Mouse (Mus musculus) MEL (cell line): ENCODE data around the gene Plekhm3. TPM values are rescaled to one million over a fixed set of nuclear protein-coding genes. Genes with fewer than 3 reads are reported as not detected.

Experiments used
- DNase-seq: peaks from one replicate; pipeline ENCODE4 v3.0.0; 2011; ENCODE audit warnings: low read depth, low spot score
- H3K27ac ChIP-seq: 2 replicates; pipeline ENCODE4 v1.5.1; 2012; ENCODE audit warnings: low read depth, mild to moderate bottlenecking, control low read depth, low read length, moderate library complexity; ENCODE audit not compliant: control insufficient read depth
- H3K27me3 ChIP-seq, 2 experiments: fragments of 150-350 bp in 1 of 2; sonication (generic) in 1 of 2; 2 replicates each; pipeline ENCODE4 v1.6.1; 2012; ENCODE audit warnings: low read length in 2 of 2, mild to moderate bottlenecking in 2 of 2, improper control_type of control experiment in 1 of 2, moderate library complexity in 1 of 2; ENCODE audit not compliant: insufficient read depth in 2 of 2, control insufficient read depth in 1 of 2
- H3K36me3 ChIP-seq, 2 experiments: 2 replicates each; pipeline ENCODE4 v1.6.1; 2012 to 2014; ENCODE audit warnings: low read length in 2 of 2, improper control_type of control experiment in 1 of 2, inconsistent platforms in 1 of 2, mild to moderate bottlenecking in 1 of 2; ENCODE audit not compliant: insufficient read depth in 2 of 2, control insufficient read depth in 1 of 2
- H3K4me1 ChIP-seq, 2 experiments: fragments of 150-350 bp in 1 of 2; sonication (generic) in 1 of 2; 2 replicates each; pipeline ENCODE4 v1.6.1; 2012; ENCODE audit warnings: low read length in 2 of 2, improper control_type of control experiment in 1 of 2, mild to moderate bottlenecking in 1 of 2; ENCODE audit not compliant: insufficient read depth in 2 of 2, control insufficient read depth in 1 of 2
- H3K4me3 ChIP-seq, 2 experiments: fragments of 150-350 bp in 1 of 2; sonication (generic) in 1 of 2; 2 replicates each; pipeline ENCODE4 v1.5.1; 2012; ENCODE audit warnings: low read depth in 2 of 2, low read length in 2 of 2, mild to moderate bottlenecking in 2 of 2, moderate library complexity in 2 of 2, control low read depth in 1 of 2, improper control_type of control experiment in 1 of 2; ENCODE audit not compliant: control insufficient read depth in 1 of 2, insufficient read depth in 1 of 2
- H3K79me2 ChIP-seq: 2 replicates; pipeline ENCODE4 v1.6.1; 2012; ENCODE audit warnings: mild to moderate bottlenecking, low read length, moderate library complexity; ENCODE audit not compliant: control insufficient read depth, poor library complexity, insufficient read depth
- H3K9ac ChIP-seq: 2 replicates; pipeline ENCODE4 v1.6.1; 2012; ENCODE audit warnings: low read depth, mild to moderate bottlenecking, control low read depth, low read length, moderate library complexity; ENCODE audit not compliant: control insufficient read depth, poor library complexity, severe bottlenecking
- H3K9me3 ChIP-seq: fragments of 150-350 bp; sonication (generic); replicated peaks from 2 replicates; pipeline ENCODE4 v1.6.1; 2012; ENCODE audit warnings: mild to moderate bottlenecking, low read length, improper control_type of control experiment, moderate library complexity; ENCODE audit not compliant: insufficient read depth
- BHLHE40 ChIP-seq: IDR thresholded peaks from 2 replicates; pipeline ENCODE4 v1.6.1; 2012; ENCODE audit warnings: low read depth, mild to moderate bottlenecking, inconsistent platforms, low read length, improper control_type of control experiment, borderline replicate concordance
- CHD1 ChIP-seq: IDR thresholded peaks from 2 replicates; pipeline ENCODE4 v1.6.1; 2012; ENCODE audit warnings: low read depth, mild to moderate bottlenecking, inconsistent platforms, low read length, improper control_type of control experiment
- CHD2 ChIP-seq: IDR thresholded peaks from 2 replicates; pipeline ENCODE4 v1.6.1; 2011; ENCODE audit warnings: low read length, improper control_type of control experiment
- ELF1 ChIP-seq: IDR thresholded peaks from 2 replicates; pipeline ENCODE4 v1.6.1; 2014; ENCODE audit warnings: low read depth, mild to moderate bottlenecking, inconsistent platforms, low read length, improper control_type of control experiment, moderate library complexity
- GATA1 ChIP-seq: IDR thresholded peaks from 2 replicates; pipeline ENCODE4 v1.6.1; 2011; ENCODE audit warnings: low read depth, low read length, improper control_type of control experiment
- MAZ ChIP-seq: IDR thresholded peaks from 2 replicates; pipeline ENCODE4 v1.6.1; 2012; ENCODE audit warnings: low read depth, mild to moderate bottlenecking, inconsistent platforms, low read length, improper control_type of control experiment
- MXI1 ChIP-seq: IDR thresholded peaks from 2 replicates; pipeline ENCODE4 v1.6.1; 2011; ENCODE audit warnings: mild to moderate bottlenecking, low read depth, low read length, improper control_type of control experiment
- MYC ChIP-seq: IDR thresholded peaks from 2 replicates; pipeline ENCODE4 v1.6.1; 2011; ENCODE audit warnings: low read depth, mild to moderate bottlenecking, low read length, improper control_type of control experiment, moderate library complexity
- POLR2AphosphoS2 ChIP-seq: IDR thresholded peaks from 2 replicates; pipeline ENCODE4 v1.6.1; 2011; ENCODE audit warnings: low read length, improper control_type of control experiment
- RCOR1 ChIP-seq: IDR thresholded peaks from 2 replicates; pipeline ENCODE4 v1.6.1; 2012; ENCODE audit warnings: low read depth, mild to moderate bottlenecking, inconsistent platforms, low read length, improper control_type of control experiment
- SIN3A ChIP-seq: IDR thresholded peaks from 2 replicates; pipeline ENCODE4 v1.6.1; 2012; ENCODE audit warnings: low read length, improper control_type of control experiment, inconsistent platforms
- TAL1 ChIP-seq: IDR thresholded peaks from 2 replicates; pipeline ENCODE4 v1.6.1; 2012; ENCODE audit warnings: mild to moderate bottlenecking, inconsistent platforms, low read length, moderate library complexity, mixed read lengths
- TCF12 ChIP-seq: IDR thresholded peaks from 2 replicates; pipeline ENCODE4 v1.6.1; 2014; ENCODE audit warnings: low read depth, mild to moderate bottlenecking, inconsistent platforms, low read length, improper control_type of control experiment, moderate library complexity
- polyA plus RNA-seq, 2 experiments: library from polyadenylated mRNA; stranded (reverse) in 1 of 2; unstranded in 1 of 2; fragments of >175 nt in 1 of 2; fragments of >200 nt in 1 of 2; gene quantifications; 2 replicates each; pipeline versions ENCODE4 v1.2.1 to v1.2.4; 2012; ENCODE audit warnings: low replicate concordance in 2 of 2, low read depth in 1 of 2; ENCODE audit not compliant: insufficient read length in 2 of 2, insufficient read depth in 1 of 2, missing spikeins in 1 of 2
- total RNA-seq: library from RNA; depleted of rRNA; stranded (reverse); fragments of 300-350 nt; gene quantifications from 2 replicates; pipeline ENCODE4 v1.2.3, GENCODE M21; 2012

Plekhm3 gene
- total and polyA plus RNA-seq, 3 experiments, result 1.8 to 2.0 TPM; not detected in 1

- no peaks in the 10 kb centered on the region for H3K4me1 ChIP-seq
- no peak for DNase-seq
- TF ChIP-seq MAZ, result no peak
- TF ChIP-seq TAL1, result no peak
- TF ChIP-seq, all 39 proteins: peak for 0
- Histone ChIP-seq H3K9me3 (no peaks in the 10 kb centered on the region), H3K36me3 (no peaks in the 10 kb centered on the region), H3K79me2 (no peaks in the 10 kb centered on the region), H3K9ac (no peak overlapping the region), H3K27ac (no peak overlapping the region), H3K4me3 (no peak overlapping the region), H3K27me3 (peaks cover 0 to 5% of the 10 kb centered on the region in 2 experiments; a peak in 3 of 4 replicates)
Measured at GRCm38 (mm10) chr1:64779415-64779814, 177.2 kb downstream of the Plekhm3 start.

GRCm38 (mm10) chr1:64773305-64773704, 183.3 kb downstream of the Plekhm3 start:
- Histone ChIP-seq H3K4me3 (no peak overlapping the region), H3K36me3 (no peaks in the 10 kb centered on the region), H3K9me3 (no peaks in the 10 kb centered on the region), H3K9ac (no peak overlapping the region), H3K27me3 (peaks cover 0 to 8% of the 10 kb centered on the region in 2 experiments; a peak in 3 of 4 replicates), H3K4me1 (no peaks in the 10 kb centered on the region), H3K27ac (no peak overlapping the region), H3K79me2 (no peaks in the 10 kb centered on the region)
- TF ChIP-seq SIN3A, result no peak
- no peak for TF ChIP-seq CHD2
- TF ChIP-seq ELF1, result no peak
- TF ChIP-seq BHLHE40, result no peak
- no peak for TF ChIP-seq TAL1
- DNase-seq, result no peak

GRCm38 (mm10) chr1:64770169-64770568, 186.5 kb downstream of the Plekhm3 start:
- Histone ChIP-seq H3K9ac (no peak overlapping the region), H3K4me1 (no peaks in the 10 kb centered on the region), H3K79me2 (no peaks in the 10 kb centered on the region), H3K27me3 (peaks cover 0 to 6% of the 10 kb centered on the region in 2 experiments; a peak in 2 of 4 replicates), H3K27ac (no peak overlapping the region), H3K4me3 (no peak overlapping the region)
- DNase-seq, result no peak
- no peak for TF ChIP-seq CHD1
- TF ChIP-seq MXI1, result no peak
- TF ChIP-seq GATA1, result no peak
- no peak for TF ChIP-seq POLR2AphosphoS2
- TF ChIP-seq MYC, result no peak
- no peak for TF ChIP-seq RCOR1
- TF ChIP-seq TCF12, result no peak
- TF ChIP-seq, all 39 proteins: peak for 0
- no peaks in the 10 kb centered on the region for H3K9me3 ChIP-seq
- no peaks in the 10 kb centered on the region for H3K36me3 ChIP-seq
